Mouse (Mus musculus) intestine, embryonic 16.5 days (tissue): Measurements from ENCODE around the gene Qdpr. TPM values are rescaled to one million over a fixed set of nuclear protein-coding genes. Genes with fewer than 3 reads are reported as not detected.

ENCODE experiments used
- ATAC-seq: fragments of 200-750 bp; cut with Nextera tagmentation; 2 replicates; pipeline ENCODE4 v1.8.0; 2017; ENCODE audit warnings: moderate TSS enrichment, moderate library complexity
- H3K27ac ChIP-seq: fragments of 300-500 bp; sonication (generic); 2 replicates; pipeline ENCODE4 v1.5.1; 2014; ENCODE audit warnings: mild to moderate bottlenecking, low read length
- H3K27me3 ChIP-seq: fragments of 300-500 bp; sonication (generic); replicated peaks from 2 replicates; pipeline ENCODE4 v1.6.1; 2014; ENCODE audit warnings: low read length, control low read depth, mixed read lengths; ENCODE audit not compliant: control insufficient read depth, insufficient read depth
- H3K36me3 ChIP-seq: fragments of 300-500 bp; sonication (generic); 2 replicates; pipeline ENCODE4 v1.6.1; 2014; ENCODE audit warnings: low read length, control low read depth; ENCODE audit not compliant: control insufficient read depth, insufficient read depth
- H3K4me1 ChIP-seq: fragments of 300-500 bp; sonication (generic); 2 replicates; pipeline ENCODE4 v1.6.1; 2014; ENCODE audit warnings: low read length, control low read depth, mixed read lengths; ENCODE audit not compliant: control insufficient read depth, insufficient read depth
- H3K4me2 ChIP-seq: fragments of 300-500 bp; sonication (generic); 2 replicates; pipeline ENCODE4 v1.6.1; 2014; ENCODE audit warnings: low read depth, low read length, control low read depth
- H3K4me3 ChIP-seq: fragments of 300-500 bp; sonication (generic); 2 replicates; pipeline ENCODE4 v1.5.1; 2014; ENCODE audit warnings: mild to moderate bottlenecking, low read length
- H3K9ac ChIP-seq: fragments of 300-500 bp; sonication (generic); 2 replicates; pipeline ENCODE4 v1.6.1; 2014; ENCODE audit warnings: low read depth, low read length
- H3K9me3 ChIP-seq: fragments of 300-500 bp; sonication (generic); 2 replicates; pipeline ENCODE4 v1.6.1; 2016; ENCODE audit warnings: low read length, control low read depth; ENCODE audit not compliant: control insufficient read depth
- WGBS: fragments of 180-500 bp; shearing (Covaris S2); extraction: QIAGEN DNeasy Blood & Tissue Kit; methylation state at CpG from one replicate; pipeline ENCODE4 v1.1.7; 2014; 5-methylcytosine and 5-hydroxymethylcytosine counted together
- polyA plus RNA-seq: library from polyadenylated mRNA; unstranded; fragments of >200 nt; fragmentation: Nextera tagmentation; extraction: Ambion mirVana; gene quantifications from 2 replicates; pipeline ENCODE4 v1.2.1, GENCODE M21; 2015

The Qdpr gene
- polyA plus RNA-seq, 1 experiment from 2014 or later: 359 TPM

DNA sequence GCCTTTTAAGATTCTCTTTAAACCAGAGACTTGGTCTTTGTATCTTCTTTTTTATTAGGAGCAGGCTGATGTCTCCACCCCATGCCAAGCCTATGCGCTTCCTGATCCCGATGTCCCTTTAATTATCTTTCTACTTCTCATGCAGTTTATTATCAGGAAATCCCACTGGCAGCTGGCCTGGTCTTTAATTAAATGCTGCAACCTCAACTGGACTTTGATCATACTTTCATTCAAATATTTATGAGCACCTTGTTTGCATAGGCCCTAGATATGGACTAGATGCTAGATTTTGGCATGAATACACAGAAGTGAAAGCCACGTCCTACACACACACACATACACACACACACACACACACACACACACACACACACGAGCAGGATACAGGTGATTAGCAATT is 41.7 kb upstream of the Qdpr start:
- ATAC-seq: no peak

DNA sequence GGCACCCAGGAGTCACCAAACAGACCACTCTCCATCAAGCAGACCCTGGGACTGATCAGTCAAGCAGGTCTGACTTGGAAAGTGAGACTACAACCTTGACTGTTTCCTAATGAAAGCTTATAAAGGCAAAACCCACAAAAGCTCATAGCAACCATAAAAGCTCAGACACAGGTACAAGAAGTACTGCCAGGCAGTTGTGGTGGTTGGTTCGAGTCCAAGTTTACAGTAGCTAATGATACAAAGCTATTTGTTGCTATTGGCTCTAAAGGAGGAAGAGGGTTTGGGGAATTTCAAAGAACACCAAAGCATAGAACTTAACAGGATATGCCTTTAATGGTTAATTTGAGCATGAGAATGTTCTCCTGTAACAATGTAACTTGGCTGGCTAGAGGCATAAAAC is 33.6 kb upstream of the Qdpr start:
- WGBS: 69% methylated on average over 1 of the region's 1 CpGs
- no peaks in the 10 kb centered on the region for H3K27me3 ChIP-seq
- H3K4me1 ChIP-seq: no peaks in the 10 kb centered on the region
- H3K4me2 ChIP-seq: no peak overlapping the region
- no peaks in the 10 kb centered on the region for H3K9me3 ChIP-seq
- no peak overlapping the region for H3K27ac ChIP-seq
- no peaks in the 10 kb centered on the region for H3K36me3 ChIP-seq
- no peak for ATAC-seq
- H3K9ac ChIP-seq: no peak overlapping the region
- no peak overlapping the region for H3K4me3 ChIP-seq

More for the DNA sequence above, 41.7 kb upstream of the Qdpr start:
- Histone ChIP-seq H3K9me3 (no peaks in the 10 kb centered on the region), H3K9ac (no peak overlapping the region), H3K4me2 (no peak overlapping the region), H3K27ac (no peak overlapping the region), H3K4me1 (peaks cover 13% of the 10 kb centered on the region), H3K4me3 (no peak overlapping the region), H3K36me3 (no peaks in the 10 kb centered on the region), H3K27me3 (no peaks in the 10 kb centered on the region)
- 45% methylated on average over 4 of the region's 4 CpGs for WGBS

- Histone ChIP-seq H3K4me1 (no peaks in the 10 kb centered on the region), H3K4me3 (no peak overlapping the region), H3K36me3 (no peaks in the 10 kb centered on the region), H3K4me2 (no peak overlapping the region), H3K27ac (no peak overlapping the region), H3K9ac (no peak overlapping the region), H3K27me3 (no peaks in the 10 kb centered on the region), H3K9me3 (no peaks in the 10 kb centered on the region)
- 58% methylated on average over 3 of the region's 3 CpGs for WGBS
- no peak for ATAC-seq
Observed at GRCm38 (mm10) chr5:45482607-45483006, 32.6 kb upstream of the Qdpr start.

- 82% methylated on average over 2 of the region's 2 CpGs for WGBS
- no peaks in the 10 kb centered on the region for H3K36me3 ChIP-seq
- H3K4me3 ChIP-seq: no peak overlapping the region
- H3K9me3 ChIP-seq: no peaks in the 10 kb centered on the region
- no peaks in the 10 kb centered on the region for H3K4me1 ChIP-seq
- H3K27ac ChIP-seq: no peak overlapping the region
- no peaks in the 10 kb centered on the region for H3K27me3 ChIP-seq
- H3K4me2 ChIP-seq: no peak overlapping the region
- no peak for ATAC-seq
- no peak overlapping the region for H3K9ac ChIP-seq
Observed at GRCm38 (mm10) chr5:45481125-45481524, 31.1 kb upstream of the Qdpr start.

DNA sequence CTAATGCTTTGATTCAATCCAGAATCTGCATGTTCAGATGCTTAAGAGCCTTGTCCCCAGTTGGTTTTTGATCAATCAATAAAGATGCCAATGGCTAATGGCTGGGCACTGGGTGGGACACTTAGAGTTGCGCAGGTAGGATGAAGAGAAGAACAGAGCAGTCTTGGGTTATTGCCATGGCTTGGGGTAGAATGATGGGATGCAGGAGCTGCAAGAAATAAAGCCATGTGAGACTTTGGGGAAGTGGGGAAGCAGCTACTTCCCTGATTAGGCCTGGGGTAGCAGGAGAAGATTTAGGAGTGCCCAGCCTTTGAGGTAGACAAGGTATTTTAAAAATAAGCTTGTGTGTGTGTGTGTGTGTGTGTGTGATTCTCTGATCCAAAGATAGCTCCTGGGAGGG is 30.0 kb upstream of the Qdpr start:
- Histone ChIP-seq H3K9me3 (no peaks in the 10 kb centered on the region), H3K9ac (no peak overlapping the region), H3K4me1 (no peaks in the 10 kb centered on the region), H3K27me3 (no peaks in the 10 kb centered on the region), H3K4me3 (no peak overlapping the region), H3K36me3 (no peaks in the 10 kb centered on the region), H3K27ac (no peak overlapping the region), H3K4me2 (no peak overlapping the region)
- no peak for ATAC-seq
- 94% methylated on average over 1 of the region's 1 CpGs for WGBS

- Histone ChIP-seq H3K36me3 (no peaks in the 10 kb centered on the region), H3K27me3 (no peaks in the 10 kb centered on the region), H3K27ac (no peak overlapping the region), H3K4me3 (no peak overlapping the region), H3K4me2 (no peak overlapping the region), H3K9ac (no peak overlapping the region), H3K9me3 (no peaks in the 10 kb centered on the region), H3K4me1 (no peaks in the 10 kb centered on the region)
- ATAC-seq: no peak
- WGBS: 83% methylated on average over 7 of the region's 7 CpGs
Observed at GRCm38 (mm10) chr5:45477601-45478000, 27.6 kb upstream of the Qdpr start.

DNA sequence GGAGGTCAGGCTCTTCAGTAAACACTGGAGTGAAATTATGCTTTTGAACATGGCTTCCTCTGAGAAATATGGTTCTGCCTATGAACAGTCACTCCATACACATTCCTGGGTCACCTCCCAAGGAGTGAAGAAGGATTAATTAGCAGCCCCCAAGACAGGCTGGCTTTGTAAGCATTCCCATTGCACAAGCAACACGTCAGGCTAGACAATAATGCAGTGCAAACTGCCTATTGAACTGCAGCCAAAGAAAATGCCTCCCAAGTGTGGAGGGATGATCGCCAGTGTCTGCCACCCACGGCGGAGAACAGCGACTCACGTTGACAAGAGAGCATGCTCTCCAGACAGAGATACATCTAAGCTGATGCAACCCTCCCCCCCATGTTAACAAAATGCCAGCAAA is 26.3 kb upstream of the Qdpr start:
- Histone ChIP-seq H3K4me3 (no peak overlapping the region), H3K36me3 (no peaks in the 10 kb centered on the region), H3K27me3 (no peaks in the 10 kb centered on the region), H3K9me3 (no peaks in the 10 kb centered on the region), H3K9ac (no peak overlapping the region), H3K27ac (no peak overlapping the region), H3K4me2 (no peak overlapping the region), H3K4me1 (no peaks in the 10 kb centered on the region)
- 40% methylated on average over 6 of the region's 6 CpGs for WGBS
- no peak for ATAC-seq

DNA sequence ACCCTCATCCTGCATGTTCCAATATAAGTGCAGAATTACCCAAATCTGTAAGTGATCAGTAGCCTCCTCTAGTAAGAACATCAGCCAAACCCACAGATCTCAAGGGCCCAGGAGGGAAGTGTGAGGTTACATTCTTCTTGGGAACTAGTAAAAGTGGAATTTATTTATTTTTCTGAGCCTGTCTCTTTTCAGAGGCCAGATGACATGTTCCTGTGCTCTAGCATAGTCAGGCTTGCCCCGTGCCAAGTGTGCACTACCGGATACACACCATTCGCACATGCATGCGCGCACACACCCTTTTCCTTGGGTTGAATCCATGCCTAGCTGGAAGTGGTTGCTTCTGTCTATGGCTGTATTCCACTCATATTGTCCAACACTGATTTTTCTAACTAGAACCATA is 25.7 kb upstream of the Qdpr start:
- H3K27ac ChIP-seq: no peak overlapping the region
- no peaks in the 10 kb centered on the region for H3K9me3 ChIP-seq
- 77% methylated on average over 5 of the region's 5 CpGs for WGBS
- H3K4me3 ChIP-seq: no peak overlapping the region
- H3K4me2 ChIP-seq: no peak overlapping the region
- H3K4me1 ChIP-seq: no peaks in the 10 kb centered on the region
- no peaks in the 10 kb centered on the region for H3K27me3 ChIP-seq
- no peak for ATAC-seq
- H3K9ac ChIP-seq: no peak overlapping the region
- no peaks in the 10 kb centered on the region for H3K36me3 ChIP-seq

- Histone ChIP-seq H3K4me3 (no peak overlapping the region), H3K36me3 (no peaks in the 10 kb centered on the region), H3K4me2 (no peak overlapping the region), H3K9ac (no peak overlapping the region), H3K9me3 (no peaks in the 10 kb centered on the region), H3K4me1 (no peaks in the 10 kb centered on the region), H3K27me3 (no peaks in the 10 kb centered on the region), H3K27ac (no peak overlapping the region)
- ATAC-seq: no peak
- 63% methylated on average over 4 of the region's 4 CpGs for WGBS
Observed at GRCm38 (mm10) chr5:45474758-45475157, 24.7 kb upstream of the Qdpr start.

DNA sequence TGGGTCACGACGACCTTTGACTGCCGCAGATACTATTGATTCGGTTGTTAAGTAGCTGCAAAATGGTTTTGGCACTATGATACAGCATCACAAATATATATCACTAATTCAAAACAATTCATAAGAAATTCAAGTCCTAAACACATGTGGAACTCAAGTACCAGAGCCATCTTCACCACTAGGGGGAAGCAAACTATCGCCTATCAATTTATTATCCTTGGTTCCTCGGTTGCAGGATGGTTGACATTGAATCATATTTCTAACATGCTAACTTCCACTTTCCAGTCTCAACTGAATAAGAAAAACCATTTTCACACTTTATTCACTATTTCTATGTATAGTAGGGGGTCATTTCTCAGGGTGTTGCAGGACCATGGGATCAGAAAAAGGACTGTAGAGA is 24.2 kb upstream of the Qdpr start:
- Histone ChIP-seq H3K9me3 (no peaks in the 10 kb centered on the region), H3K4me2 (no peak overlapping the region), H3K4me1 (no peaks in the 10 kb centered on the region), H3K27me3 (no peaks in the 10 kb centered on the region), H3K36me3 (no peaks in the 10 kb centered on the region), H3K27ac (no peak overlapping the region), H3K4me3 (no peak overlapping the region), H3K9ac (no peak overlapping the region)
- peak; percentile 23; the same call in 1 of the 2 replicates for ATAC-seq
- WGBS: 34% methylated on average over 6 of the region's 6 CpGs
